Mouse (Mus musculus): ENCODE results near the gene D230025D16Rik. TPM values are rescaled to one million over a fixed set of nuclear protein-coding genes. Genes with fewer than 3 reads are reported as not detected.
"Not testable (repeated sequence)": the region's sequence is repeated elsewhere in the genome, so short reads cannot be mapped to it uniquely, and the experiment has no call there.

Gene D230025D16Rik
- polyA plus RNA-seq, 1 experiment from 2014 or later, result 16.9 TPM

DNA sequence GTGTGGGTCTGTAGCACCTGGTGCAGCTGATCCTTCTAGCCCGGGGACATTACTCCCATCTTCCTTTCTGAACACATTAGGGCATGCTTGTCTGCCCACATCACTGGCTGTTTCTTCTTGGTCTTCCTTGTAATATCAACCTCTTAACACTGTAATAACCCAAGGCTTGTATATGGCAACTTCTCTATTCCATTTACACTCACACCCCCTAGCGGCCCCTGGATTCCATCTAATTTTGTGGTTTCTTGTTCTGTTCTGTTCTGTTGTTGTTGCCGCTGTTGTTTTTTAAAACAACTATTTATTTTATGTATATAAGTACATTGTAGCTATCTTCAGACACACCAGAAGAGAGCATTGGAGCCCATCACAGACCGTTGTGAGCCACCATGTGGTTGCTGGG is 62.0 kb downstream of the D230025D16Rik start:
- Histone ChIP-seq H3K4me2 (no peak overlapping the region), H3K9me3 (replicated peaks) (no peaks in the 10 kb centered on the region), H3K4me3 (replicated peaks) (no peak overlapping the region), H3K27me3 (peaks cover 77% of the 10 kb centered on the region), H3K36me3 (replicated peaks) (no peaks in the 10 kb centered on the region), H3K27ac (replicated peaks) (no peak overlapping the region), H3K4me1 (replicated peaks) (peaks cover 44% of the 10 kb centered on the region), H3K9ac (no peak overlapping the region)
- WGBS (ENCODE audit: insufficient replicate concordance), result 73% methylated on average over 4 of the region's 4 CpGs
- ATAC-seq (ENCODE audit: insufficient read depth), result no peak

DNA sequence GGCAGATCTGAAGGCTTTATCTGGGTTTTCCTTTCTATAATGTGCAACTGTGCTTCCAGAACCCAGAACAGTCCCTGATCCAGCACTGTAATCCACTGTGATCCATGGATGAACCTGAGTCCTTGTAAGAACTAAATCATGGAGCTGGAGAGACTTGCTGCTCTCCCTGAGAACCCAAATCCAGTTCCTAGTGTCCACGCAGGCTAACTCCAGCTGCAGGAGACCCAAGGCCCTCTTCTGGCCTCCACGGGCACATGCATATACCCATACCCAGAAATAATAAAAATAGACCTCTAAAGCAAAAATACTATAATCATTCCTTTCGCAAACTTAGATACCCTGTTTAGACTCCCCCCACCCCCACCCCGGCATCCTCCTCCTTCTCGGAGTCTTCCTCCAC is 63.3 kb downstream of the D230025D16Rik start:
- H3K4me1 ChIP-seq (replicated peaks), result peaks cover 35% of the 10 kb centered on the region
- WGBS (ENCODE audit: insufficient replicate concordance), result 81% methylated on average over 5 of the region's 5 CpGs

DNA sequence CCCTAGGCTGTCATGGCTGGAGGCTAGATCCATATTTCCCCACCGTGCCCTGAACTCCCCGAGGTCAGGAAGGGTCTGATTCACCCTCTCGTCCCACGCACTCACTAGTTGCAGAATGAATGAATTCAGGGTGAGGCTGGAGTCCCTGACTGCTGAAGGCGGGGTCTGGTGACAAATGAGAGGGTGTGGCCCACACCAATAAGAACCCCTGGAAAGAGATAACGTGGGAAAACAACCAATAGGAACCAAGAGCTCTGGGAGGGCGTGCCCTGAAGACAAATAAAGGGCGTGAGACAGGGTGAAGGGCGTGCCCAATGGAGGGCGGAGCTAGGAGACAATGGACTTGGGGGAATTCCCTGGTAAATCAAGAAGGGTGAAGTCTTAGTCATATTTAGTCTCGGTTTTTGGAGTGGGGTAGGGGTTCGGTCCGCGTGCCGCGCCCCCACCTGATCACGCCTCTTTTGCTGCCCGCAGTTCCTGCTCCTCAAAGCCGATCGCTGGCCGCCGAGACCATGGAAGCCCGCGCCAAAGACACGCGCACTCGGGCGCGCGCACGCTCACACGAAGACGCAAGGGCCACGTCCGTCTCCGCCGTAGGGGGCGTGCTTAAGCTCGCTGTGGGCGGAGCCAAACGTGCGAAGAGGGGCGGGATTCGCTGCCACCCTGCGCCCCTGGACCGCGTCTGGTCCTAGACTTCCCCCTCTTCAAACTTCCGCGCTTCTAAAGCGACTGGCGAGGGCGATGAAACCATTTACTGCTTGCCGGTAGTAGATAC is 64.2 kb downstream of the D230025D16Rik start:
- WGBS (ENCODE audit: insufficient replicate concordance), result under 1% methylated on average over 53 of the region's 53 CpGs
- peak overlapping the region; percentile 54 for H3K4me3 ChIP-seq (replicated peaks)
- no peak overlapping the region; the same call in 1 of the 2 replicates for H3K27ac ChIP-seq (replicated peaks)
- no peaks in the 10 kb centered on the region for H3K36me3 ChIP-seq (replicated peaks)
- H3K9me3 ChIP-seq (replicated peaks), result no peaks in the 10 kb centered on the region
- H3K4me1 ChIP-seq (replicated peaks), result peaks cover 33% of the 10 kb centered on the region
- H3K27me3 ChIP-seq, result peaks cover 57% of the 10 kb centered on the region
- H3K9ac ChIP-seq, result peak overlapping the region; percentile 7; the same call in 1 of the 2 replicates
- H3K4me2 ChIP-seq, result peak overlapping the region; percentile 82
- ATAC-seq (ENCODE audit: insufficient read depth), result peak; percentile 79

More for the DNA sequence above, 63.3 kb downstream of the D230025D16Rik start:
- Histone ChIP-seq H3K27me3 (peaks cover 64% of the 10 kb centered on the region), H3K36me3 (replicated peaks) (no peaks in the 10 kb centered on the region), H3K27ac (replicated peaks) (no peak overlapping the region), H3K9me3 (replicated peaks) (no peaks in the 10 kb centered on the region), H3K4me2 (no peak overlapping the region), H3K9ac (no peak overlapping the region), H3K4me3 (replicated peaks) (no peak overlapping the region)
- ATAC-seq (ENCODE audit: insufficient read depth), result no peak

GRCm38 (mm10) chr8:105289805-105290460 is 65.0 kb downstream of the D230025D16Rik start, which contains the start of gene 4931428F04Rik:
TSS of gene 4931428F04Rik (minus strand) at chr8:105289864.
- peak within 1 kb of the TSS; percentile 7; the same call in 1 of the 2 replicates for H3K9ac ChIP-seq
- ATAC-seq (ENCODE audit: insufficient read depth), result peak; percentile 8

GRCm38 (mm10) chr8:105290554-105291314 is 65.8 kb downstream of the D230025D16Rik start:
- no peaks in the 10 kb centered on the region for H3K9me3 ChIP-seq (replicated peaks)
- WGBS (ENCODE audit: insufficient replicate concordance), result 15% methylated on average over 31 of the region's 31 CpGs
- ATAC-seq (ENCODE audit: insufficient read depth), result no peak
- H3K9ac ChIP-seq, result no peak overlapping the region
- H3K27me3 ChIP-seq, result peaks cover 48% of the 10 kb centered on the region
- no peak overlapping the region for H3K27ac ChIP-seq (replicated peaks)
- H3K4me2 ChIP-seq, result peak overlapping the region; percentile 82
- H3K4me3 ChIP-seq (replicated peaks), result no peak overlapping the region
- no peaks in the 10 kb centered on the region for H3K36me3 ChIP-seq (replicated peaks)
- peaks cover 39% of the 10 kb centered on the region for H3K4me1 ChIP-seq (replicated peaks)

More at GRCm38 (mm10) chr8:105289805-105290460, 65.0 kb downstream of the D230025D16Rik start, which contains the start of gene 4931428F04Rik:
- Histone ChIP-seq H3K27me3 (peaks cover 53% of the 10 kb centered on the region), H3K36me3 (replicated peaks) (no peaks in the 10 kb centered on the region), H3K9me3 (replicated peaks) (no peaks in the 10 kb centered on the region), H3K4me2 (peak within 1 kb of the TSS; percentile 82), H3K4me3 (replicated peaks) (peak within 1 kb of the TSS; percentile 54), H3K4me1 (replicated peaks) (peaks cover 33% of the 10 kb centered on the region), H3K27ac (replicated peaks) (no peak within 1 kb of the TSS; the same call in 1 of the 2 replicates)
- 4% methylated on average over 43 of the region's 43 CpGs for WGBS (ENCODE audit: insufficient replicate concordance)

- H3K9me3 ChIP-seq (replicated peaks); H3K4me2 ChIP-seq; H3K4me3 ChIP-seq (replicated peaks); H3K27ac ChIP-seq (replicated peaks); H3K36me3 ChIP-seq (replicated peaks); ATAC-seq (ENCODE audit: insufficient read depth); H3K9ac ChIP-seq: not testable (repeated sequence)
- 71% methylated on average over 8 of the region's 8 CpGs for WGBS (ENCODE audit: insufficient replicate concordance)
- Histone ChIP-seq H3K4me1 (replicated peaks) (peaks cover 46% of the 10 kb centered on the region), H3K27me3 (peaks cover 42% of the 10 kb centered on the region)
Observed at GRCm38 (mm10) chr8:105291364-105291763, 66.4 kb downstream of the D230025D16Rik start.

GRCm38 (mm10) chr8:105291802-105292201 is 66.9 kb downstream of the D230025D16Rik start:
- not testable (repeated sequence) for H3K27ac ChIP-seq (replicated peaks); H3K9me3 ChIP-seq (replicated peaks); H3K9ac ChIP-seq; H3K36me3 ChIP-seq (replicated peaks); H3K4me3 ChIP-seq (replicated peaks); ATAC-seq (ENCODE audit: insufficient read depth); H3K4me2 ChIP-seq
- Histone ChIP-seq H3K27me3 (peaks cover 38% of the 10 kb centered on the region), H3K4me1 (replicated peaks) (peaks cover 50% of the 10 kb centered on the region)
- WGBS (ENCODE audit: insufficient replicate concordance), result 47% methylated on average over 3 of the region's 3 CpGs

- Histone ChIP-seq H3K36me3 (replicated peaks) (no peaks in the 10 kb centered on the region), H3K9ac (no peak overlapping the region), H3K4me2 (no peak overlapping the region), H3K9me3 (replicated peaks) (no peaks in the 10 kb centered on the region), H3K27ac (replicated peaks) (no peak overlapping the region), H3K4me1 (replicated peaks) (peaks cover 55% of the 10 kb centered on the region), H3K4me3 (replicated peaks) (no peak overlapping the region), H3K27me3 (peaks cover 34% of the 10 kb centered on the region)
- no peak for ATAC-seq (ENCODE audit: insufficient read depth)
- 67% methylated on average over 7 of the region's 7 CpGs for WGBS (ENCODE audit: insufficient replicate concordance)
Observed at GRCm38 (mm10) chr8:105292471-105292870, 67.5 kb downstream of the D230025D16Rik start.

- no peak overlapping the region for H3K27ac ChIP-seq (replicated peaks)
Observed at GRCm38 (mm10) chr8:105293405-105293804, 68.5 kb downstream of the D230025D16Rik start.

GRCm38 (mm10) chr8:105294776-105295175 is 69.8 kb downstream of the D230025D16Rik start:
- Histone ChIP-seq H3K27ac (replicated peaks) (no peak overlapping the region), H3K36me3 (replicated peaks) (peaks cover 11% of the 10 kb centered on the region), H3K4me3 (replicated peaks) (peak overlapping the region; percentile 17; the same call in 1 of the 2 replicates), H3K9me3 (replicated peaks) (no peaks in the 10 kb centered on the region), H3K4me1 (replicated peaks) (peaks cover 53% of the 10 kb centered on the region), H3K27me3 (peaks cover 17% of the 10 kb centered on the region), H3K4me2 (peak overlapping the region; percentile 23), H3K9ac (no peak overlapping the region)
- 73% methylated on average over 9 of the region's 9 CpGs for WGBS (ENCODE audit: insufficient replicate concordance)
- ATAC-seq (ENCODE audit: insufficient read depth), result no peak

More at GRCm38 (mm10) chr8:105293405-105293804, 68.5 kb downstream of the D230025D16Rik start:
- no peak overlapping the region for H3K4me2 ChIP-seq
- no peaks in the 10 kb centered on the region for H3K9me3 ChIP-seq (replicated peaks)
- no peak for ATAC-seq (ENCODE audit: insufficient read depth)
- peaks cover 28% of the 10 kb centered on the region for H3K27me3 ChIP-seq
- no peak overlapping the region for H3K4me3 ChIP-seq (replicated peaks)
- 80% methylated on average over 19 of the region's 19 CpGs for WGBS (ENCODE audit: insufficient replicate concordance)
- H3K36me3 ChIP-seq (replicated peaks), result no peaks in the 10 kb centered on the region
- H3K4me1 ChIP-seq (replicated peaks), result peaks cover 55% of the 10 kb centered on the region
- no peak overlapping the region for H3K9ac ChIP-seq
